Mouse (Mus musculus): ENCODE results near the gene Farsa. TPM values are rescaled to one million over a fixed set of nuclear protein-coding genes. Genes with fewer than 3 reads are reported as not detected.

Gene Farsa
- 112 and 114 TPM in 2 replicates for polyA plus RNA-seq (2015; fragmentation: Nextera tagmentation; extraction: Ambion mirVana)

DNA sequence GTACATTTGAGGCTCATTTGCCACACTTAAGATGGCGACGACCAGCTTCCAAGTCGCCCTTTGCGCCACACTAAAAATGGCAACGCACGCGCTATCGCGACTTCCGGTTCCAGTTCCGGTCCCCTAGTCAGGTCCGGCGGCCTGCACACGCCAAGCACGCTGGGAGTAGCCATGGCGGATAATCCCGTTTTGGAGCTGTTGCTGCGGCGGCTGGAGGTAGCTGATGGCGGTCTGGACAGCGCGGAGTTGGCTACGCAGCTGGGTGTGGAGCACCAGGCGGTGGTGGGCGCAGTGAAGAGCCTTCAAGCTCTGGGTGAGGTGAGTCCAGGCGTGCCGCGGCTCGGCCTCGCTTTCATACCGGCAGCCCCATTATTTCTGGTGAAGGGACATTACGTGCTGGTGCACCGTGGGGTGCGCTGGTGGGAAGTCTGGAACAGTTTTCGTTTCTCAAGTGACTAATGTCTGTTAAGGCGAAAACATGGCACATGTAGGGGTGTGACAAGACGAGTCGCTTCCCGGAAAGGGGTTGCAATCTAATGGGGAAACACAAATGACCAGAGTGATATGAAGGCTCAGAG lies at the start of gene Farsa:
Gene Farsa (plus strand): TSS at position 126 of the 578 bp plus-strand sequence.
- under 1% methylated on average over 39 of the region's 39 CpGs for WGBS
- Histone ChIP-seq H3K27ac (ENCODE audit: low read depth, low read length) (peak within 1 kb of the TSS; percentile 85), H3K4me2 (ENCODE audit: low read length) (peak within 1 kb of the TSS; percentile 96), H3K4me1 (ENCODE audit: control insufficient read depth, insufficient read depth, low read depth, low read length) (peaks cover 12% of the 10 kb centered on the region), H3K4me3 (ENCODE audit: low read length) (peak within 1 kb of the TSS; percentile 94), H3K9ac (ENCODE audit: low read depth, low read length) (peak within 1 kb of the TSS; percentile 91), H3K27me3 (replicated peaks; ENCODE audit: control insufficient read depth, insufficient read depth, low read length) (no peaks in the 10 kb centered on the region), H3K36me3 (ENCODE audit: control insufficient read depth, insufficient read depth, low read length) (peaks cover 8% of the 10 kb centered on the region), H3K9me3 (ENCODE audit: control insufficient read depth, low read length) (no peaks in the 10 kb centered on the region)
- ATAC-seq: peak; percentile 95

GRCm38 (mm10) chr8:84809109-84809940 lies 47.5 kb upstream of the Farsa start:
- Histone ChIP-seq H3K27ac (ENCODE audit: low read depth, low read length) (no peak overlapping the region), H3K27me3 (replicated peaks; ENCODE audit: control insufficient read depth, insufficient read depth, low read length) (peaks cover 3% of the 10 kb centered on the region; the same call in 1 of the 2 replicates), H3K4me2 (ENCODE audit: low read length) (no peak overlapping the region), H3K4me3 (ENCODE audit: low read length) (no peak overlapping the region), H3K9me3 (ENCODE audit: control insufficient read depth, low read length) (no peaks in the 10 kb centered on the region), H3K36me3 (ENCODE audit: control insufficient read depth, insufficient read depth, low read length) (no peaks in the 10 kb centered on the region), H3K4me1 (ENCODE audit: control insufficient read depth, insufficient read depth, low read depth, low read length) (peaks cover 6% of the 10 kb centered on the region), H3K9ac (ENCODE audit: low read depth, low read length) (no peak overlapping the region)
- 48% methylated on average over 12 of the region's 12 CpGs for WGBS
- no peak for ATAC-seq

- Histone ChIP-seq H3K4me1 (ENCODE audit: control insufficient read depth, insufficient read depth, low read depth, low read length) (peaks cover 11% of the 10 kb centered on the region), H3K27me3 (replicated peaks; ENCODE audit: control insufficient read depth, insufficient read depth, low read length) (peaks cover 5% of the 10 kb centered on the region; the same call in 1 of the 2 replicates), H3K4me2 (ENCODE audit: low read length) (no peak overlapping the region), H3K36me3 (ENCODE audit: control insufficient read depth, insufficient read depth, low read length) (no peaks in the 10 kb centered on the region), H3K4me3 (ENCODE audit: low read length) (no peak overlapping the region), H3K27ac (ENCODE audit: low read depth, low read length) (no peak overlapping the region), H3K9me3 (ENCODE audit: control insufficient read depth, low read length) (no peaks in the 10 kb centered on the region), H3K9ac (ENCODE audit: low read depth, low read length) (no peak overlapping the region)
- ATAC-seq: no peak
- WGBS: 60% methylated on average over 5 of the region's 5 CpGs
These were observed 46.9 kb upstream of the Farsa start for GRCm38 (mm10) chr8:84809941-84810280.

DNA sequence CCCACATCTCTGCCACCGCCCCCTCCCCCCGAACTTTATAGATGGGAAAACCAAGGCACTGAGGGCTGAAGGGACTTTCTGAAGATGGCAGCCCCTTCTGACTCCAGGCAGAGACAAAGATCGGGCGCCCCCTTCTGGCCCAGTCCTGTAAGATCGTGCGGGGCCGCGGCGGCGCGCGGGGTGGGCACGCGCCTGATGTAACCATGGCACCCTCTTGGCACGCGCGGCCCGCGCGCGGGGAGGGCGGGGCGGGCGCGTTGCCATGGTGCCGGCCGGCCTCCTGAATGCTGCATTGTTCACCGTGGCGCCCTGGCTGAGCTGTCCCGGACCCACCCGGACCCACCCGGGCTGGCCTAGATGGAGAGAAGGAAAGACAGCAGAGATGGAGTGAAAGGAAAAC lies 45.9 kb upstream of the Farsa start:
- H3K4me1 ChIP-seq (ENCODE audit: control insufficient read depth, insufficient read depth, low read depth, low read length): peaks cover 16% of the 10 kb centered on the region
- H3K4me2 ChIP-seq (ENCODE audit: low read length): peak overlapping the region; percentile 76
- under 1% methylated on average over 32 of the region's 32 CpGs for WGBS
- peak overlapping the region; percentile 59 for H3K27ac ChIP-seq (ENCODE audit: low read depth, low read length)
- H3K36me3 ChIP-seq (ENCODE audit: control insufficient read depth, insufficient read depth, low read length): no peaks in the 10 kb centered on the region
- peak; percentile 85 for ATAC-seq
- H3K9me3 ChIP-seq (ENCODE audit: control insufficient read depth, low read length): no peaks in the 10 kb centered on the region
- peak overlapping the region; percentile 64 for H3K9ac ChIP-seq (ENCODE audit: low read depth, low read length)
- peaks cover 5% of the 10 kb centered on the region; the same call in 1 of the 2 replicates for H3K27me3 ChIP-seq (replicated peaks; ENCODE audit: control insufficient read depth, insufficient read depth, low read length)
- H3K4me3 ChIP-seq (ENCODE audit: low read length): peak overlapping the region; percentile 38

DNA sequence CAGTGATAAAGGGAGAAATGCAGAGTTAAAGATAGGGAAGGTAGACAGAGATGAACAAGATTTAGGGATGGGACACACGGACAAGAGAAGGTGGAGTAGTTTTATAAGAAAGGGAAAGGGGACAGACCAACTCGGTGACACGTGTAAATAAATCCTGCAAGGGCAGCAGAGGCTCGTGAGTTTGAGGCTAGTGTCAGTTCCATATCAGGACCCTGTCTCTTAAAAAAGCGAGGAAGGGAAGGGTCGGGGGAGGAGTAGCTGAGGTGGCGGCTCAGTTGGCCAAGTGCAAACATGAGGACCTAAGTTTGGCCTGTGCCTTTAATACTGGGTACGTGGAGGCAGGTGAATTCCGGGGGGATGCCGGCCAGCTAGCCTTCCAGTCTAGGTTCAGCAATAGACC lies 45.5 kb upstream of the Farsa start:
- Histone ChIP-seq H3K9me3 (ENCODE audit: control insufficient read depth, low read length) (no peaks in the 10 kb centered on the region), H3K27ac (ENCODE audit: low read depth, low read length) (peak overlapping the region; percentile 59), H3K9ac (ENCODE audit: low read depth, low read length) (peak overlapping the region; percentile 64), H3K27me3 (replicated peaks; ENCODE audit: control insufficient read depth, insufficient read depth, low read length) (peaks cover 2% of the 10 kb centered on the region; the same call in 1 of the 2 replicates), H3K4me2 (ENCODE audit: low read length) (peak overlapping the region; percentile 76), H3K36me3 (ENCODE audit: control insufficient read depth, insufficient read depth, low read length) (no peaks in the 10 kb centered on the region), H3K4me1 (ENCODE audit: control insufficient read depth, insufficient read depth, low read depth, low read length) (peaks cover 16% of the 10 kb centered on the region), H3K4me3 (ENCODE audit: low read length) (peak overlapping the region; percentile 38)
- no peak for ATAC-seq
- 12% methylated on average over 10 of the region's 10 CpGs for WGBS

GRCm38 (mm10) chr8:84813059-84813458 lies 43.7 kb upstream of the Farsa start:
- 2% methylated on average over 5 of the region's 5 CpGs for WGBS
- no peak for ATAC-seq

DNA sequence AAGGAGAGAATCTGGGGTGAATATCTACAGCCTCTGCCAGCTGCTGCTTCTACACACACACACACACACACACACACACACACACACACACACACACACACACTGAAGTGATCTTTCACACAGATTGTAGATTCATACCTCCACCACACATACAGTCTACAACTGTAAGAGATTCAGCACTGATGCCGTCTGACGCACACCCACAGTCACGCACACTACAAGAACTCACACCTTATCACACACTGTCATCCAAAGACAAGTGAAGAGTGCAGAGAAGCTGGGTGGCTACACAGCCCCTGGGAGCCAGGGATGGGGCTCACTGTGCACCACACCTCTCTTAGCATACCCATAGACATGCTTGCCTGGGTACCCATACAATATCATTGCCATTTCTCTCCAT lies 43.0 kb upstream of the Farsa start:
- H3K36me3 ChIP-seq (ENCODE audit: control insufficient read depth, insufficient read depth, low read length): no peaks in the 10 kb centered on the region
- no peak for ATAC-seq
- peaks cover 2% of the 10 kb centered on the region; the same call in 1 of the 2 replicates for H3K27me3 ChIP-seq (replicated peaks; ENCODE audit: control insufficient read depth, insufficient read depth, low read length)
- H3K9me3 ChIP-seq (ENCODE audit: control insufficient read depth, low read length): no peaks in the 10 kb centered on the region
- H3K9ac ChIP-seq (ENCODE audit: low read depth, low read length): 0 out of 2 replicates have a peak overlapping the region, but pooled peaks have one; percentile 8
- 82% methylated on average over 3 of the region's 3 CpGs for WGBS
- no peak overlapping the region for H3K4me3 ChIP-seq (ENCODE audit: low read length)
- H3K4me2 ChIP-seq (ENCODE audit: low read length): no peak overlapping the region
- H3K27ac ChIP-seq (ENCODE audit: low read depth, low read length): peak overlapping the region; percentile 14
- peaks cover 16% of the 10 kb centered on the region for H3K4me1 ChIP-seq (ENCODE audit: control insufficient read depth, insufficient read depth, low read depth, low read length)

More at GRCm38 (mm10) chr8:84813059-84813458, 43.7 kb upstream of the Farsa start:
- H3K27ac ChIP-seq (ENCODE audit: low read depth, low read length): no peak overlapping the region; the same call in 1 of the 2 replicates
- H3K9me3 ChIP-seq (ENCODE audit: control insufficient read depth, low read length): no peaks in the 10 kb centered on the region
- H3K27me3 ChIP-seq (replicated peaks; ENCODE audit: control insufficient read depth, insufficient read depth, low read length): peaks cover 2% of the 10 kb centered on the region; the same call in 1 of the 2 replicates
- no peak overlapping the region for H3K4me3 ChIP-seq (ENCODE audit: low read length)
- H3K4me1 ChIP-seq (ENCODE audit: control insufficient read depth, insufficient read depth, low read depth, low read length): peaks cover 16% of the 10 kb centered on the region
- H3K36me3 ChIP-seq (ENCODE audit: control insufficient read depth, insufficient read depth, low read length): no peaks in the 10 kb centered on the region
- no peak overlapping the region for H3K4me2 ChIP-seq (ENCODE audit: low read length)
- no peak overlapping the region for H3K9ac ChIP-seq (ENCODE audit: low read depth, low read length)

DNA sequence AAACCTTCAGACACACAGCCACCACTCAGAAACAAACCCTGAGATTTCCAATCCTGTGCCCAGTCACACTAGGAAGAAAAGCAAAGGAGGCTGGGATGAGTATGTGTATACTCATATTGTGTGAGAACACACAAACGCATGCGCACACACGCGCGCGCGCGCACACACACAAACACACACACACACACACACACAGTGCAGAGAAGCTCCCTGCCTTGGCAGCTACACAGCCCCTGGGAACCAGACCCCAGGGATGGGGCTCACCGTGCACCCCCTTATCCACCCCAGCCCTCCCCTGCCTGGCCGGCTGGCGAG lies 42.6 kb upstream of the Farsa start:
- no peaks in the 10 kb centered on the region for H3K9me3 ChIP-seq (ENCODE audit: control insufficient read depth, low read length)
- peak overlapping the region; percentile 14 for H3K27ac ChIP-seq (ENCODE audit: low read depth, low read length)
- peak; percentile 15 for ATAC-seq
- H3K27me3 ChIP-seq (replicated peaks; ENCODE audit: control insufficient read depth, insufficient read depth, low read length): peaks cover 2% of the 10 kb centered on the region; the same call in 1 of the 2 replicates
- H3K4me2 ChIP-seq (ENCODE audit: low read length): no peak overlapping the region
- H3K4me3 ChIP-seq (ENCODE audit: low read length): no peak overlapping the region
- 64% methylated on average over 11 of the region's 11 CpGs for WGBS
- H3K36me3 ChIP-seq (ENCODE audit: control insufficient read depth, insufficient read depth, low read length): no peaks in the 10 kb centered on the region
- peaks cover 16% of the 10 kb centered on the region for H3K4me1 ChIP-seq (ENCODE audit: control insufficient read depth, insufficient read depth, low read depth, low read length)
- no peak overlapping the region for H3K9ac ChIP-seq (ENCODE audit: low read depth, low read length)

All from hindbrain, embryonic 16.5 days (tissue).